Mouse (Mus musculus) small intestine, adult 2 months (tissue): ENCODE measurements around the gene Zfp597.

Source experiments
- CTCF ChIP-seq: fragments of 200-500 bp; IDR thresholded peaks from 2 replicates; pipeline ENCODE4 v1.5.1; 2012; ENCODE audit warnings: low read depth, mild to moderate bottlenecking, control low read depth, inconsistent platforms, low read length, moderate library complexity, mixed read lengths; ENCODE audit not compliant: insufficient replicate concordance, insufficient read length; ENCODE audit errors: extremely low read depth
- POLR2A ChIP-seq: fragments of 200-500 bp; IDR thresholded peaks from 2 replicates; pipeline ENCODE4 v1.6.1; 2012; ENCODE audit warnings: low read depth, mild to moderate bottlenecking, control low read depth, inconsistent platforms, low read length, moderate library complexity

- TF ChIP-seq POLR2A (no peak), CTCF (no peak)
Measured at GRCm38 (mm10) chr16:3830588-3831109, 53.7 kb downstream of the Zfp597 start, which contains the start of gene Olfr15.
